Mouse (Mus musculus): ENCODE data around the gene Pam.

Gene Pam

GRCm38 (mm10) chr1:98095246-98095990 is at the start of gene Pam:
Gene Pam (minus strand): TSS chr1:98095646.
- peak; percentile 40 for DNase-seq

- DNase-seq = no peak
Observed at GRCm38 (mm10) chr1:98144845-98145244, 49.4 kb upstream of the Pam start.

- DNase-seq = no peak
Observed at GRCm38 (mm10) chr1:98131244-98131643, 35.8 kb upstream of the Pam start.

GRCm38 (mm10) chr1:98129561-98130347 is 34.3 kb upstream of the Pam start:
- DNase-seq = no peak

- DNase-seq = no peak
Observed at GRCm38 (mm10) chr1:98129111-98129510, 33.7 kb upstream of the Pam start.

GRCm38 (mm10) chr1:98128338-98129096 is 33.1 kb upstream of the Pam start:
- no peak for DNase-seq

- DNase-seq = no peak
Observed at GRCm38 (mm10) chr1:98126268-98126667, 30.8 kb upstream of the Pam start.

GRCm38 (mm10) chr1:98124727-98125126 is 29.3 kb upstream of the Pam start:
- no peak for DNase-seq

GRCm38 (mm10) chr1:98119595-98119994 is 24.1 kb upstream of the Pam start:
- DNase-seq = no peak

- DNase-seq = no peak
Observed at GRCm38 (mm10) chr1:98107599-98107998, 12.2 kb upstream of the Pam start.

- no peak for DNase-seq
Observed at GRCm38 (mm10) chr1:98099441-98099840, 4.0 kb upstream of the Pam start.

GRCm38 (mm10) chr1:98097957-98098729 is 2.7 kb upstream of the Pam start:
- DNase-seq = no peak

- no peak for DNase-seq
Observed at GRCm38 (mm10) chr1:98096396-98096935, 1.0 kb upstream of the Pam start.

GRCm38 (mm10) chr1:98095991-98096330 is 515 bp upstream of the Pam start:
- DNase-seq = peak; percentile 25

GRCm38 (mm10) chr1:98094811-98095245 is 618 bp downstream of the Pam start:
- DNase-seq = no peak

GRCm38 (mm10) chr1:98089336-98089975 is 6.0 kb downstream of the Pam start:
- DNase-seq = no peak

- DNase-seq = no peak
Observed at GRCm38 (mm10) chr1:98086456-98086855, 9.0 kb downstream of the Pam start.

GRCm38 (mm10) chr1:98084596-98085274 is 10.7 kb downstream of the Pam start:
- DNase-seq = no peak

- no peak for DNase-seq
Observed at GRCm38 (mm10) chr1:98083508-98083907, 11.9 kb downstream of the Pam start.

- no peak for DNase-seq
Observed at GRCm38 (mm10) chr1:98082988-98083387, 12.5 kb downstream of the Pam start.

- no peak for DNase-seq
Observed at GRCm38 (mm10) chr1:98080431-98080830, 15.0 kb downstream of the Pam start.

Measured in cerebellum, adult 9-10 months (tissue).